Mouse (Mus musculus): ENCODE measurements around the gene Arhgef3.

Gene Arhgef3

GRCm38 (mm10) chr14:27168387-27168786, 53.7 kb downstream of the Arhgef3 start:
- DNase-seq: no peak

DNA sequence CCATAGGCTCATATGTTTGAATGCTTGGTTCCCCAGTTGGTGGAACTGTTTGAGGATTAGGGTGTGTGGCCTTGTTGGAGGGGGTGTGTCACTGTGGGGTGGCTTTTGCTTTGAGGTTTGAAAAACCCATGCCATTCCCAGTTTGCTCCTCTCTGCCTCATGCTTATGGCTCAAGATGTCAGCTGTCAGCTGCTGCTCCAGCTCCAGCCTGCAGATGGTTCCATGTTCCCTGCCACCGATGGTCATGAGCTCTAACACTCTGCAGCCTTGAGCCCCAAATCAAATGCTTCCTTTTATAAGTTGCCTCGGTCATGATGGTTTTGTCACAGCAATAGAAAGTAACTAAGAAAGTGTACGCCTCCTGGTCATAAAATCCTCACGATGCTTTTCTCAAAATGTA, 54.6 kb downstream of the Arhgef3 start:
- DNase-seq: no peak

- DNase-seq: no peak
These were observed 55.7 kb downstream of the Arhgef3 start for GRCm38 (mm10) chr14:27170421-27170820.

GRCm38 (mm10) chr14:27171175-27171830, 56.6 kb downstream of the Arhgef3 start:
- no peak for DNase-seq

- no peak for DNase-seq
These were observed 58.6 kb downstream of the Arhgef3 start for GRCm38 (mm10) chr14:27173178-27173803.

- no peak for DNase-seq
These were observed 59.6 kb downstream of the Arhgef3 start for GRCm38 (mm10) chr14:27174188-27174786.

DNA sequence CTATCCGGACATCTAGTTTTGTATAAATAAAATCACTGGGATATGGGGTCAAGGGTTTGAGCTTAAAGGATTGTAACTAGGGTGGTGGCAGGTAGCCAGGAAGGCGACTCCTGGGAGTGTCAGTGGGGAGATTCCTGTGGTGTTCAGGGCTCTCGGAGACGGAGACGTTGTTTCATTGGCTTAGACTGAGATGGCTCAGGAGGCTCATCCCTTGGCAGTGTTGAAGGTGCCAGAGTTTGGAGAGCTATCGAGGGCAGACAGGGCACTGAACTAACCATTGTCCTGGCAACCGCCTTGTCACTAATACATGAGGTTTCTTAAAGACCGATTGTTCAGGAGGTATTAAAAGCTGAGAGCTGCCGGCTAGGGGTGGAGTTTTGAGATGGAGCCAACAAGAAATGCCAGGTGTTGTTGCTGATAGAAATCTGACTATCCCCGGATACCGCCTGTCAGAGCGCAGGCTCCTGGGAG, 60.2 kb downstream of the Arhgef3 start:
- DNase-seq: no peak

DNA sequence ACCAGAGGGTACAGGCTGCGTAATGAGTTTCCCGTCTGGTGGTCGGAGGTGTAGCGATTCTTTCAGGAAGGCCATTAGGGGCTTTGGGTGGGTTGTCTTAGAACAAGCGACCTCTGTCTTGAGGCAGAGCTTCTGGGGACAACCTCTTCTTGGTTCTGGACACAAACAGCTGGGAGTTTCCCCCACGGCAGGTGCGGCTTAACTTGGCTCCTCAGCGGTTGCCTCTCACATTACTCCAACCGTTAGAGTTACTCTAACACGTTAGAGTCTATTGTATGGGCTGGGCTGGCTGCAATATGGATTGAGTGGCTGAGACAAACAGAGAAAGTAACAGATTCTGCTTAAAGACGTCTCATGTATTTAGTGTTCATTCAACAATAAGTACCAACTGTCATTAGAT, 60.6 kb downstream of the Arhgef3 start:
- no peak for DNase-seq

DNA sequence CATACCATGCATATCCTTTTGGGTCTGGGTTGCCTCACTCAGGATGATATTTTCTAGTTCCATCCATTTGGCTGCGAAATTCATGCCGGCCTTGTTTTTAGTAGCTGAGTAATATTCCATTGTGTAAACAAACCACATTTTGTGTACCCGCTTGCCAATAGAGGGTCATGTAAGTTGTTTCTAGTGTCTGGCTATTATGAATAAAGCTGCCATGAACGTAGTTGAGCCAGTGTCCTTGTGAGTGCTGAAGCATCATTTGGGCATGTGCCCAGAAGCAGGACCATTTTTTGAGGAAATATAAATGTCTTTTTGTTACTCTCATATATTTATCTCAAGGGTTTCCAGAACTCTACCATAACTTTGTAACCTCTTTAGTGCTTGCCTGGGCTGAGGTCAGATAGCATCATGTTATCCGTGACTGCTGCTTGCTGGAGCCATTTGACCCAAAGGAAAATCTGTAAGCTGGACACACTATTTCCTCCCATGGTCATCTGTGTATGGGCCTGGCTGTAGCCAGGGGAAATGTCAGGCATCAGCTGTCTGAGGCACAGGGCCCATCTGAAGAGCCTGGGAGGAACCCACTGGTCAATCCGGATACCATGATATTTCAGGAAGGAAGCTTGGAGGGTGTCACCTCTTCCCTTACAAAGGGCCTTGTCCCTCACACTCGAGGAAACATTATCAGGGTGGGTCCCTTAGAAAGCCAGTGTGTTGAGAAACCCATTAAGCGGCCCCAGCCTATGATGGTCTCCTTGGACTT, 63.3 kb downstream of the Arhgef3 start:
- no peak for DNase-seq

DNA sequence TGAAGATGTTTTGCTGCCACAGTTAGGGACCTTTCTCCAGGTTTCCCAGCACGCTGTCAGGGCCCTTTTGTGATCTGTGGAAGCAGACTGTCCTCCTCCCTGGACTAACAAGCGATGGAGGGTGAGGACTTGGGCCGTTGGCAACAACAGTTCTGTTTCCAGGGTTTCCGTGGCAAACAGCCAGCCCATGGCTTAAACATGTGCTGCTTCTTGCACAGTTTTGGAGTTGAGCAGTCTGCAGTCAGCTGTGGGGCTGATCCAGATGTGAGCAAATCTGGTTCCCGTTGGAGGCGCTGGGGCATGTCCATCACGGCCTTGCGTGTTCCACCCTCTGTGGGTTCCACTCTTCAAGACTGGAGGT, 63.8 kb downstream of the Arhgef3 start:
- peak; percentile 70 for DNase-seq

DNA sequence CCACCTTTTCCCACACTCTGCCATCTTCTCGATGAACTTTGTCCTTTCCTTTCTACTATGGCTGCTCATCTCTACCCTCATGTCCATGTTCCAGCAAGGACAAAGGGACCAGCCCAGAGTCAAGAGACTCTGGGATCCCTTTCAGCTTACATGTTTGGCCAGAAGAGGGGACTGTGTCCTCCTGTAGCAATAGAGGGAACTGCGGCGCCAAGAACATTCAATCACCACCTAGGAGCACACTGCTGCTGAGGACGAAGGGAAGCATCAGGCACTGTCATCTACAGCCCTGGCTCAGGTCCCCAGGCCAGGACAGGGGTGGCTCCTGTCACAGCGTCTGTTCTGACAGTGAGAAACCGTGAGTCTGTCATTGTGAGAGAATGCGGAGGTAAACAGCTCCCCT, 65.1 kb downstream of the Arhgef3 start:
- no peak for DNase-seq

GRCm38 (mm10) chr14:27182059-27182458, 67.4 kb downstream of the Arhgef3 start:
- DNase-seq: no peak

GRCm38 (mm10) chr14:27182646-27183438, 68.1 kb downstream of the Arhgef3 start:
- no peak for DNase-seq

- peak; percentile 84 for DNase-seq
These were observed 69.0 kb downstream of the Arhgef3 start for GRCm38 (mm10) chr14:27183501-27184230.

GRCm38 (mm10) chr14:27185902-27186301, 71.2 kb downstream of the Arhgef3 start:
- no peak for DNase-seq

DNA sequence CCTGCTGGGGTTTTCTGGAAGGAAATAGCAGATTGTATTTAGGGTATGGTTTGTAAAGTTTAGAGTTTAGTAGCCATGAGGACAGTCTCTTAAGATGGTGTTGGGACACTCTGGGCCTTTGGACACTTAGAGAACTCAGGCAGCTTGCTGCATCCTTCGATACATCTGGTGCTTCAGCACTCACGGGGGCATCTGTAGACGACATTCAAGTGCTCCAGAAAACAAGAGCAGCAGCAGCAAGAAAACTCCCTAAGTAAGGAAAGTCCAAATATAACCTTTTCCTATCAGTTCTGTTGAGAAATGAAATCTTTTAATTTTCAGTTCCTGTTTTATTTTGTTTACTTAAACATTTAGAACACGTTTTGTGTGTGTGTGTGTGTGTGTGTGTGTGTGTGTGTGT, 71.9 kb downstream of the Arhgef3 start:
- no peak for DNase-seq

DNA sequence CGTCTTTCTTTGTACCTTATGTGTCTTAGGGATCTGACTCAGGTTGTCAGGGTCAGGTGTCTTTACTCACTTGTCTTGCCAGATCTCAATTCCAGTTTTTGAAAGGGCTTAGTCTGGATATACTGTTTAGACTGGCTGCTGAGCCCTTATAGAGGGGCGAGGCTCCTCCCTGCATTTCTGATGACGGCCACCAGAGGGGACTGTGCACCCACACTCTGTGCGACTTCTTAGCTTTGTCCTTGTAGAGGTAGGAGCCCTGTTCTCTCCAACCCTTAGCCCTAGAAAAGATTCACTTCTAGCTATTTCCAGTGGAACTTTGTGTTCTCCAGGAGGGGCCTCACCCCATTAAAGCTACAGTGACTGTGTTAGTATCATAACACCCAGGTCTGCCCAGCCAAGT, 72.3 kb downstream of the Arhgef3 start:
- peak; percentile 84 for DNase-seq

GRCm38 (mm10) chr14:27187885-27188284, 73.2 kb downstream of the Arhgef3 start:
- DNase-seq: no peak

DNA sequence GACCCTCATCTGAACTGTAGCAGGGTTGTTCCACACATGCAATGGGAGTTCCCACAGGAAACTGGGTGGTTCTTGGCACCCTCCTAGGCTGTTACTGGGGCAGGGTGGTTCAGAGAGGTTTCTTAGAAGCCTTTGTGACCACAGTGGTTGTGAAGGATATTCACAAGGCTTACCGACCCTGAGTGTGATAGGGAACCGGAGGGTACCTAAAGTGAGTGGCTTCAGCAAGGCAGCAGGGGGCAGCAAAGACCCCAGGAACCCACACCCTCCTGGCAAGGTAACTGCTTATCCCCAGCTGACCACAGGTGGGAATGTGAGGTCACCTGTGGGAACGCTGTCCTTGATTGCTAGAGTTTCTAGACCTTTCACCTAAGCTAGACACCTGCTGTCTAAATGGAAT, 77.8 kb downstream of the Arhgef3 start:
- no peak for DNase-seq

DNA sequence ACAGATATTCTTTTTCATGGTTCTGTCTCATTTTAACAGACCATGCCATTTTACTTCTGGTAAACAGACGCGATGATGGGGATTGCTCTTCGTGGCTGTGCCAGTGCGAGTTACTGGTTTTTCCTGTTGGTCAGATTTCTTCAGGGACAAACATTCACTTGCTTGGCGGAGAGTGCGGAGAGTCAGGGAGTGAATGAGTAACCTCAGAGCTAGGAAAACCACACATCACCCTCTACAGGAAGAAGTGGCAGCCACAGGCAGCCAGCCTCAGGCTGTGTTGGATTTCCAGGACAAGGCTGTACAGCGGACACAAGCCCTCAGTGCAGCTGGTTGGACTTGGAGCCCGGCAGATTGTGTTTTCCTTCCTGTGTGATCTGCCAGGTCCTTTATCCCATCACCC, 82.3 kb downstream of the Arhgef3 start:
- no peak for DNase-seq

- DNase-seq: no peak
These were observed 83.9 kb downstream of the Arhgef3 start for GRCm38 (mm10) chr14:27198490-27199089.

GRCm38 (mm10) chr14:27199119-27199518, 84.4 kb downstream of the Arhgef3 start:
- no peak for DNase-seq
